Mouse (Mus musculus) bone marrow macrophage, adult 2 months (primary cell): ENCODE measurements around the gene Fgd4.

Experiments
- CTCF ChIP-seq: IDR thresholded peaks from 2 replicates; pipeline ENCODE4 v1.5.1; 2012; ENCODE audit warnings: low read depth, mild to moderate bottlenecking, low read length, moderate library complexity
- POLR2A ChIP-seq: IDR thresholded peaks from 2 replicates; pipeline ENCODE4 v1.6.1; 2012; ENCODE audit warnings: mild to moderate bottlenecking, low read depth, low read length, borderline replicate concordance

GRCm38 (mm10) chr16:16501491-16501890, 98.9 kb downstream of the Fgd4 start:
- TF ChIP-seq POLR2A, result no peak
- no peak for TF ChIP-seq CTCF
